Mouse (Mus musculus) kidney, postnatal 25 days (tissue): ENCODE measurements around the gene Vps53.

Source experiments
- DNase-seq, 2 experiments: peaks; one replicate each; pipeline ENCODE4 v3.0.0; 2021; ENCODE audit warnings: mixed read lengths in 2 of 2

The Vps53 gene

DNA sequence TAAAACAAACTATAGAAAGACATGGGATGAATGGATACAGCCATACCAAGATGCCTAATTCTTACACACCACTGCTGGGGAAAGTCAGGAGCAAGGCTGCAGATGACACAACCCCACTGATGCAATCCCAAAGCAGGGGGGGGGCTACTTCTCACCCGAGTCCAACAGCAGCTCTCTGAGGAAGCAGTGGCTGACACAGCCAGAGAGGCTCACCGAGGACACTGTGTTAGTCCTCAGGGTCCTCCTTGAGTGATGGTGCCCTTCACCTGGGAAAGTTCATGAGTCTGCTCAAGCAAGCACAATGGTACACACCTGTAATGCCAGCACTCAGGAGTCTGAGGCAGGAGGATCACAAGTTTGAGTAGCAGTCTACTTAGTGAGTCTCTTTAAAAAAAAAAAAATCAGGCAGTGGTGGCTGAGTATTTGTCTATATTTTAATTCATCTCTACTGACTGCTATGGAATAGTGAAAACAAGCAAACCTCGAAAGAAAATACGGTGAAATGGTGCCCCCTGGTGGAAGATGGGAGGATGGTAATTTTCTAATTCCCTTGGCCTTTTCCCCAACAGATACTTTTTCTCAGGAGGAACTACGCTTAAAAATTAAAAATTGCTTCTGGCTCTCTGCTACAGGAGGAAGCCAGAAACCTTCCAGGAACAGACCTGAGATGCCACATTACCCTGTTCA lies 12.2 kb downstream of the Vps53 start:
- DNase-seq, result peak; percentile 55 to 83

DNA sequence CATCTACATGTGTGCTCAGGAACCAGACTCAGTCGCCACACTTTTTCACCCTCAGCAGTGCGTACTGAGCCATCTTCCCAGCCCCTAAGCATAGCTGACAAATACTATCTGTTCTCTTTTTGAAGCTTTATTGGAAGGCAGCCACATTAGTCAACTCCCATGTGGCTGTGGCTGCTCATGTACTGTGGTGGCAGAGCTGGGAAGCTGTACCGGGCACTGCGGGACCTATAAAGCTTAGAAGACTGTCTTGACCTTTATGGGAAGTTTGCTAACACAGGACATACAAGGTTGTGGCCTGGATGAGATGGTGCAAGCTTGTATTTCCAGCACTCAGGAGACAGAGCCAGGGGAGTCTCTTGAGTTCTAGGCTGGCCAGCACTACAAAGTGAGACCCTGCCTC lies 12.8 kb downstream of the Vps53 start:
- DNase-seq, result no peak

DNA sequence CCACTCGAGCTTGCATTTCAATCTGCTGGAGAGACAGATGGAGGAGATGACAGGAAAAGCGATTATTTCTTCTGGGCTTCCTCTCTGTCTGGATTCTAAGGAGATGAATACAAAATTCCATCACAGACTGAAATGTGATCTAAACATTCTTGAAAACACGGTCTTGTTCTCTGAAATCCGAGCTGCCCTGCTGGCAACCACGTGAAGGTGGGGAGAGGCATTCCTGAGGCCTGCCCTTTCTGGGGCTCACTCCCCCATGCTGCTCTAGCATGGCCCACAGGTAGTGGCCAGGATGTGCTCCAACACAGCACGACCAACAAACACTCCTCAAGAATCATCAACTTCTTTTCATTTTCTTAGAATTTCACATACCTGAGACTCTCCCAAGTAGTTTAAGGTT lies 19.2 kb downstream of the Vps53 start:
- DNase-seq, result no peak

DNA sequence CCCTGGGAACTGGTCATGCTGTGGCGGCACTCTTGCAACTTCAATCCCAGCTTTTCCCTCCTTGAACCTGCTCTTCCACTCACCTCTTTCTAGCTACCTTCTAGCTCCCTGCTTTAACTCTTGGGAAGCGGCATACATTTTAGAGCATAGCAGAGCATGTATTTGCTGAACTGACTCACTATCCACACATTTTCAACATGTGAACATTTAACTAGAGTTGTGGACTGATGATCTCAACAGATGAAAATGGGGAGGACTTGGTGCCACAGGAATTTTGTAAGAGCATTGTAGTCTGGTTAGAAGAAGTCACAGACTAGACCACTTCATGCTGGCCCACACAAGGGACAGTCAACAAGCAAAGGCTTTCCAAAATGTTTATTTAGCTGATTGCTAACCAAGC lies 21.1 kb downstream of the Vps53 start:
- no peak for DNase-seq

DNA sequence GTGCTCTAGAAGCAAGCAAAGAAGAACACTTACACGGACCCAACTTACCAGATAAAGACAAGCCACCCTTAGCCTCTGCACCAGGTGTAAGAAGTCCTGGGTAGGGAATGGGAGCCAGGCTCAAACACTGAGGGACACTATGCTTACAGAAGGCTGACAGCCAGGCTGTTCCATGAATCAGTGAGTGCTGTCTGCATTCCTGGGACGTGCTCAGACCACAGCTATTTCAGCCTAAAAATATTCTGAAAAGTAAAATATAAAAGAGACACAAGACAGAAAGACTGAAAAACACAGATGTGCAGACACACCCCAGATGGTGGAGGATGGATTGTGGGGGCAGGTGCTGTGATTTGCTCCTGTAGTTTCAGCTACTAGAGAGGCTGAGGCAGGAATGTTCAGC lies 24.6 kb downstream of the Vps53 start:
- DNase-seq, result no peak

DNA sequence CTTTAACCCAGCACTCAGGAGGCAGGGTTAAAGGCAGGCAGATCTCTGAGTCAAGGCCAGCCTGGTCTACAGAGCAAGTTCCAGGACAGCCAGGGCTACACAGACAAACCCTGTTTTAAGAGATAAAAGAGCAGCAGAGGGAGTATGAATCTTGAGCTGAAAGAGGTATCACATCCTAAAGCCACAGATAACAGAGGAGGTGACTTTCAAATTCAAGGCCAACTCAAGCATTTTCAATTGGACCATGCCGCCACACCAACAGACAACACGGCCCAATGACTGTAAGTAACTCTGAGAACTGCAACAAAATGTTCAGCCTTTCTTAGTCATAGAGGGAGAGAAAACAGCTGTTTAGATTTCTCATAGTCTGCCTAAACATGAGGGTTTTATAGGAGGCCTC lies 25.2 kb downstream of the Vps53 start:
- no peak for DNase-seq

DNA sequence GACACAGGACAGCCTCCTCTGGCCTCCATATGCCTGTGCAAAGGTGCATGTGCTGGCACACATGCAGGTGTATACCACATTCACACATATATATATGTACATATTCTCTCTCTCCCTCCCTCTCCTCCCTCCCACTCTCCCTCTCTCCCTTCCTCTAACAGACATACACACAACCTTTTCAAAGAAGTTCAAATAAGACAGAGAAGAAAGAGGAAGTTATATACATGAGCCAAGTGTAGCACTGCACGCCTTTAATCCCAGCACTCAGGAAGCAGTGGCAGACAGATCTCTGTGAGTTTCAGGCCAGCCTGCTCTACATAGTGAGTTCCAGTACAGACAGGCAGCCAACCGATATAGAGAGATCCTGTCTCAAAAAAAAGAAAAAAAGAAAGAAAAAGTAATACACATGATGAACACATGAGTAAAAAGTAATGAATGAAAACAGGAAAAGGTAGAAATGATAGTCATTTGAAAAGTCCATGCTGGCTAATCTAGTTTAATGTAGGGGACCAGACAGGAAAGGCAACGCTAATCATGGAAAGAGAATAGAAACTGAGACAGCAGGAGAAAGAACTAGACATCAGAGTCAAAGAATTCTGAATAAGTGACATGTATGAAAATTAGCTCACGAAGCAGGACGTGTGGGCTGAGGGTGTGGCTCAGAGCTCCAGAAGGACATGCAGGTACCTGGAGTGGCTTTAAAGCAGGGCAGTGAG lies 26.1 kb downstream of the Vps53 start:
- DNase-seq, result no peak

DNA sequence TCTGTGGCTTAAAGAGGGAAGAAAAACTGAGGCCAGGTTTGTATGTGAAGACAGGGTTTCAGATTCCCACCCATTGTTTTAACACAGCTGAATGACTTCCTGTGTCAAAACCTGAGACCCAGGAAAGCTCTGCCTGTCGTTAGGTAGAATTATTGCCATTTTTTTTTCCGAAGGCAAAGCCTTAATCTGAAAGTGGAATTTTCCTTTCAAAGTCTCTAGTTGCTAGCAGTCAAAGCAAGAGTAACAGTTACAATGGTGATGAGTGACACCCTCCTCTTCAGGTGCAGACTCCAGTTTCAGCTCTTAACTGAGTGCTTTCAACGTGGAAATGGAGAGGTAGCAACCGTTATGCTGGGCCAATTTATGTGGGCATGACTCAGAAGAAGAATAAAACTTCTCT lies 28.5 kb downstream of the Vps53 start:
- no peak for DNase-seq

DNA sequence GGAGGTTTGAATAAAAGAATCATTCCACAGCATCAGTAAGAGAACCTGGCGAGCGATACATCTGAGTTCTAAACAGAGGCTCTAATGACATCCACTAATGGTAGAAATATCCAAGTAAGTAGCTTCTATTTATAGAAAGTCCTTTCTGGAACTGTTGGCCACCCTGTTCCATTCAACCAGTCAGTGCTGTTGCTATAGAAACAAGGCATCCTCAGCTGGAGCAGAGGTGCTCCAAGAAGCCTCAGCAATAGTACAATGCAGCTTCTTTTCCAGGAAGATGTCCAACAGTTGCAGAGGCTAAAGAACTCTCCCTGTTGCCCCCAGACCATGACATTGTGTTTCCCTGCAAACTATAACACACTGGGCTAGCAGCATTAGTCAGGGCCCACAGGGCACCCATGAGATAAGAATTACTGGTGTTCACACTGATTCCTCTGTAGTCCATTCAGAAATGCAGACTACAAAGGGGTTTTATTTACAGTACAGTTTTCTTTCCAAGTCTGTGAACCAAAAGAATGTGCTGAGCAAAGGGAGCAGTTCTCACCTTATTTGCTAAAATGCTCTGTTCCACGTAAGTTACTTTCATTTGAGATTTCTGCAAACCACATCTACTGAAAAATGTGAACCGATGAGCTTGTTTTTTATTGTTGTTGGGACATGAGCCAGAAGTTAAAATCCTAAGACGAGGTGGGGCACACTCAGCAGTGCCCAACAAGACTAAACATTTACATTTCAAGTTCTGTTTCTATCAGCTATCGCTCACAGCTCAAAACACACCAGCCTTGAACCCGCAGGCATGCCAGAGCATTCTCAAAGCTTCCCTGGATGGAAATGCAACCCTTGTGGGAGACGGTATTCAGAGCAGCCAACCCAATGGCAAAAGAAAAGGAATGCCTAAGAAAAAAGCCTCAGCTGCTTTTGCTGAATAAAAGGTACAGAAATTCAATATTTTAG lies 31.1 kb downstream of the Vps53 start:
- no peak for DNase-seq

DNA sequence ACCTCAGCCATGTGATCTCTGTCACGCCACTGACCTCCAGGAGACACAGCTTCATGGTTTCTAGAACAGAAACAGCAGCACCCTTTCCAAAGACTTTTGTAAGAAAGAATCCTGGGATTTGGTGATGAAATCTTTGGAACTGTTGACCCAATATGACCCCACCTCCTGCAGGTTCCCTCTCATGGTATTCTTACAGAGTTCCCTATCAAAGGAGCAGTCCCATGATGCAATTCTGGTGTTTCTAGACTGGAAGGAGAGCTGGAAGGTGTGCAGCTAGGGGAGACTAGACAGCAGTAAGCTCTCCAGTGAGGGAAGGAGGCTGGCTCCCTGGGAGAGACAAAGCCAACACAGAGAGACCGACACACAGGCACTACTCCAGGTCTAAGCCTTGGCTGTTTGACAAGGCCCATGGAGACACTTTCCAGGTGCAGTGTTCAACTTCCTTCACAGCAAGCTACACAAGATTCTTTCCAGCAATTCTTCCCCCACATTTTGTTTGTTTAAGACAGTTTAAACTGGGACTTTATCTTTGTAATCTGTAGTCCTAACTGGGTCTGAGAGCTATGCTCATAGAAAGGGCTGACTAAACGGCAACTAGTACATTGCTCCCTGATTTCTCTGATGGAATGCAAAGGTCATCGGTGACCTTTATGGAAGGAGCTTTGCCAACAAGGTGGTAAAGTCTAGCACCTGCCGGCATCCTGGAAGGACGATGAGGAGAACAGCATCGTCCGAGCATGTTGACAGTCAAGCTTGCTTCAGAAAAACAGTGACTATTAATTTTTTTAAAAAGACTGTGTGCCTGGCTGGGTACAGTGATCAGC lies 33.0 kb downstream of the Vps53 start:
- DNase-seq, result no peak

DNA sequence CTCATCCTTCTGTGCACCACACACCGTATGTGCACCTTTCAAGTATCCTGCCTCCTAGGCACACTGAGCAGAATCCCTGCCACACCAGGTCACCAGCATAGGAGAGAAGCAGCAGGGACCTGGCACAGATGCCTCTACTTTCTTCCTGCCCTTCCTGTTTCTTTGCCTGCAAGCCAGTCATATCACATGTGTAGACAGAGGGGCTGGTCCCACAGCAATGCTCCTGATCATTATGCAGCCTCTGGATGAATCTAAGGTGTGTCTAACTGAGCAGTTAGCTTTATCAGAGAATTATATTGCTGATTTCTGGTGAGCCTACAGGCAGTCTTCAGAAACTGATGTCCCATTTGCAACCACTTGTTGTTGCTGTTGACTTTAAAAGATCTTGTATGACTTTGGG lies 34.3 kb downstream of the Vps53 start:
- DNase-seq, result no peak

DNA sequence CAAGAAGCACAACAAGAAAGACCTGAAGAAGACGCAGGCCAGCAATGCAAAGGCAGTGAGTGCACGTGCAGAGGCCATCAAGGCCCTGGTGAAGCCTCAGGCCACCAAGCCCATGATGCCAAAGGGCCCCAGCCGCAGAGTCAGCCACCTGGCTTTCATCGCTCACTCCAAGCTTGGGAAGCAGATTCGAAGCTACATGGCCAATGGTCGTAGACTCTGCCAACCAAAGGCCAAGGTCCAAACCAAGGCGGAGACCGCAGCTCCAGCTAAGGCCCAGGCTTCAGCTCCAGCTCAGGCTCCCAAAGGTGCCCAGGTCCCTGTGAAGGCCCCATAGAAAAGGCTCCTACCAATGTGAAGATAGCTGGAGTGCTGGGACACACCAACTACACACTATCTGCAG lies 35.1 kb downstream of the Vps53 start:
- peak; percentile 44 to 74 for DNase-seq

DNA sequence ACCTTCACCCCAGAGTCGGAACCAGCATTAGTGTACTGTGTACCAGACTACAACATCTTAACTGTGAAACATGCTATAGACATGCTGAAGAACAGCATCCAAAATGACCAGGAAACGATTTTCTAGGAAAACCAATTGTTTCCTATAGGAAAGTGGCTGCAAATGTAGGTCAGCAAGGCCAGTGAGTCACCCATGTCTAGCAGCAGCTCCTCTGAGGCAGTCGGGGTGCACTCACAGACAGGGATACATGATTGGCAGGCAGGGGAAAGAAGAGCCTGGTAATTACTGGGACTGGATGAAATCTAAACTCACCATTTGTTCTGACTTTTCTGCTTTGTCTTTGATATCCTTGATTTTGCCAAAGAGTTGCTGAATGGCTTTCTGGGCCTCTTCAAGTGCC lies 41.5 kb downstream of the Vps53 start:
- no peak for DNase-seq

DNA sequence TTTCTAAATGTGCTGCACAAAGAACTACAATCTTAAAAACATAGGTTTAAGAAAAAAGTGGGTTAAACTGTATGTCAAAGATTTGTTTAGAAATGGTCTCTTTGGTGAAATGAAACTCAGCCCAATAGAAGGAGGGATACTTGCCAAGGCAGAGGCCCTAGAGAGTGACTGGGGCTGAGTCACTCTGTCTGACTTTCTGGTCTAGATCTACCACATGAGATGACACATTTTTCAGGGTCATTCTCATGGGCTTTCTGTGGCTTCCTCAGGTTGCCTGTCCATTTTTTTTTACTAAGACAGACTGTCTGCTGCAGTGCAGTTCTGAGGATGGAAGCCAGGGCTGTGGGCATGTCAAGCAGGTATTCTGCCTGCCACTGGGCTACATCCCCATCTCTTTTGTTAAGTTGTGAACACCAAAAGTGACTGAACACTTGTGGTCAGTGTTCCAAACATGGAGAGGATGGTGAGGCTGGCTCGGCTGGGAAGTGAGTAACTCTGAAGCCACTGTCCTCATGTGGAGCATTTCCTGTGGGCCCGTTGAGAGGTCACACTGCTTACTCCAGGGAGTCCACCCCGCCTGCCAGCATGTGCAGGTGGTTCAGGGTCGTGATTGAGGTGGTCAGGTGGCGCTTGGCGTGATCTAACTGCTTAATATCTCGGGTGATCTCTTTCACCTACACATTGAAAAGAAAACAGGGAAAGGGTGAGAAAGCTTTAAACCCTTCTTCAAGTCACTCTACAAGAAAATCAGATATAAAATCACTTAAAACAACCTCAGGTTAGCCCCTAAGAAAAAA lies 43.6 kb downstream of the Vps53 start:
- DNase-seq, result no peak

DNA sequence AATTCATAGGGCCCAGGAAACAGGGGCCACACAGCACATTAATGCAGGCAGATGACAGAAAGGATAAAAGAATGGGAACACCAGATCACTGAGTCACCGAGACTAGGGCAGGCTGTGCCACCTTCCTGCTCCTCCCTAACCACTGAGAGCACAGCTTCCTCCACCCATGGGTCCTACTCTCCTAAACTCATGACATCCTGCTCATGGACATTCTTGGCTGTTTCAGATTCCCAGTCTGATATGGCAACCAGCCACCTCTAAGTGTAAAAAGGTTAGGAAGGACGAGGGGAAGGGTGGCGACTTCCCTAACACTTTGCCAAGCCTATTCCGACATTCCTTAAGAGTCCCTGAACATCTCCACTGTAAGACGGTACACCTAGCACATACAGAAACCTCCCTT lies 48.6 kb downstream of the Vps53 start:
- DNase-seq, result peak; percentile 73 to 80

DNA sequence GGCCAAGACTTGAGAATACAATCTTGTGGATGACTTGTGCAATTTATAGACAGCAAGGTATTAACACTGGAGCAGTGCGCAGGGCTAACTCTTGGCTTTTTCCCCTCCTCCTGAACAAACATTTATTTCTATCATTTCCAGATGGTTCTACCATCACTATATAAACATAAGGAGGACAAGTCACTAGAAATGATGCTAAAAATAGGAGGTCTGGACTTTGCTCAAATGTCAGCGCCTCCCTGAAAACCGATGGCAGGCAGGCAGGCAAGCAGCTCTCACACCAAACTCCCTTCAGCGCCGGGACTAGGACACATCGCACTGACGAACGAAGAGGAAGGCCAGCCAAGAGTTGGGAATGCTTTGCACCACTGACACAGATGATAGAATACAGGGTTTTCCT lies 54.1 kb downstream of the Vps53 start:
- DNase-seq, result no peak

DNA sequence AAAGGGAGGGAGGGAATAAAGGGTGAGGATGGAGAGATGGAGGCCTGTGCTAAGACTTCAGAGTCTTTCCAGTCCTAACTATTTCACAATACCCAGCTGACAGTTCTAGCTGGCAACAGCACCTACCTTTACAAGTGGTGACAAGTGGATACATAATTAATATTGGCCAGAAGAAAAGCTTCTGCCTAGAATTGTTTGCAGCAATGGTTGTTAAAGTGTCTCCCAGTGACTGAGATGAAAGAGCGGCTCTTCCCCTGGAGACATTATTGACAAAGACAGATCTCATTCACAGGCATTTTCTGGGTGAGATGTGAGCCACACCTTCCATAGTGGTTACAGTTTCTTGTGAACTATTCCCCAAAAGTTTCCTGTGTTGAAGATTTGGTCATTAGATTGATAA lies 55.9 kb downstream of the Vps53 start:
- DNase-seq, result no peak

DNA sequence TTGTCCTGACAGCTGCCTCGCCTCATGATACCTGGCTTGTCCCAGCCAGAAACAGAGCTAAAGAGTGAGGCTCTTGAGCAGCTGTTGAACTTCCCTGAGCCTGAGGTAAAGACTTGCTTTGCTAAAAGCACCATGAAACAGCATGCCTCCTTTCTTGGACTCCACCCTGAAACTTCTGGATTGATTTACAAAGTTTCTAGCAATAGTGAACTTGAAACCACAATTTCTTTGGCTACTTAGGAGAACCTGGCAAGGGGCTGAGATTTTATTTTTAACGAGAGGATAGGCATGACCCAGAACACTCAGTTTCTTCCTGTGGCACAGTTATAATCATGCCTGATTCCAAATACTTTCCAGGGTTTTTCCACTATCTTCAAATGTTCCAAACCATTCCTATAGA lies 56.9 kb downstream of the Vps53 start:
- no peak for DNase-seq

DNA sequence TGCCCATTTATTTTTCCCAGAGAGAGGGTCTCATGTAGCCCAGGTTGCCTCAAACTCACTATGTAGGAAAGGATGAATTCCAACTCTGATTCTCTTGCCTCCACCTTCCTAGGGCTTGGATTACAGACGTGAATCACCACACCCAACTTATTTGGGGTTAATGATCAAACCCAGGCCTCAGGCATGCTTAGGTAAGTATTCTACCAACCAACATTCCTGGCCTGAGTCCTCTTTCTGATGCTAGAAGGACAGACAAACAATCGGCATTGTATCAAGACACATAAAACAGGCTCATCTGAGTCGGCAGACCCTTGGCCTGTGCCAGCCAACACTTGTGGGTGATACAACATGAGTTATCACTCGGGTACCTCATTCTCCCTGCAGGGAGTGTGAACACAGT lies 58.4 kb downstream of the Vps53 start:
- DNase-seq, result peak; percentile 54 to 72

DNA sequence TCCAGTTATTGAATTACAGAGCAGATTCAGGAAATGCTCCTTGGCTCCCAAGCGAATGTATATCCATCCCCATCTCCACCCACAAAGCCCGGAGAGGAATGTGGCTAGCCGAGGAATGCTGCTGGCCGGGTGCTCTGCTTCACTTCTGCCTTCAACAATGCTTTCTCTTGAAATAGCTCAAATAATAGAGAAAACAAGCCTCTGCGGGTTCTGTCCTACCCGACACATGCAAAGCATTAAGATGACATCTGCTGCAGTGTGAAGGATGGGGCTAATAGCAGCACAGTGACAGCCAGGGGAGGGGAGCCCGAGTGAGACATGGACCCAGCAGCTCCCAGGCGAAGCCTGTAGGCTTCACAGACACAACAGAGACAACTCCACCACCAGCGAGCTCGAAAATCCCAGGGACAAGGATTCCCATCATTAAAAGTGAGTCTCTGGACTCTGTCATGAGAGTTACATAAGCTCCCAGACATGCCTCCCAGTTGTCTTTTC lies 59.0 kb downstream of the Vps53 start:
- DNase-seq, result peak in 1 of 2 experiments; percentile 71

DNA sequence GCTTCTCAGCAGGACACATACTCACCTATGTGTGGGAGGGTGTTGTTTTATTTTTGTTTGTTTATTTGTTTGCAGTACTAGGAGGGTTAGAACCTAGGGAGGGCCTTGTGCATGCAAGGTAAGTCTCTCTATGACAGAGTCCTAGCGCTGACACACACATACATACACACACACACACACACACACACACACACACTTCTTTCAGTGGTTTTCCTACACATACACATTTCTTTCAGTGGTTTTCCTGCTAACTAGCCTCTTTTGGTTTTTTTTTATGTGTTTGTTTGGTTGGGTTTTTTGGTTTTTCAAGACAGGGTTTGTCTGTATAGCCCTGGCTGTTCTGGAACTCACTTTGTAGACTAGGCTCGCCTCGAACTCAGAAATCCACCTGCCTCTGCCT lies 69.0 kb downstream of the Vps53 start:
- DNase-seq, result no peak
